Mouse (Mus musculus): Measurements from ENCODE around the gene Rpl36al.

The Rpl36al gene

DNA sequence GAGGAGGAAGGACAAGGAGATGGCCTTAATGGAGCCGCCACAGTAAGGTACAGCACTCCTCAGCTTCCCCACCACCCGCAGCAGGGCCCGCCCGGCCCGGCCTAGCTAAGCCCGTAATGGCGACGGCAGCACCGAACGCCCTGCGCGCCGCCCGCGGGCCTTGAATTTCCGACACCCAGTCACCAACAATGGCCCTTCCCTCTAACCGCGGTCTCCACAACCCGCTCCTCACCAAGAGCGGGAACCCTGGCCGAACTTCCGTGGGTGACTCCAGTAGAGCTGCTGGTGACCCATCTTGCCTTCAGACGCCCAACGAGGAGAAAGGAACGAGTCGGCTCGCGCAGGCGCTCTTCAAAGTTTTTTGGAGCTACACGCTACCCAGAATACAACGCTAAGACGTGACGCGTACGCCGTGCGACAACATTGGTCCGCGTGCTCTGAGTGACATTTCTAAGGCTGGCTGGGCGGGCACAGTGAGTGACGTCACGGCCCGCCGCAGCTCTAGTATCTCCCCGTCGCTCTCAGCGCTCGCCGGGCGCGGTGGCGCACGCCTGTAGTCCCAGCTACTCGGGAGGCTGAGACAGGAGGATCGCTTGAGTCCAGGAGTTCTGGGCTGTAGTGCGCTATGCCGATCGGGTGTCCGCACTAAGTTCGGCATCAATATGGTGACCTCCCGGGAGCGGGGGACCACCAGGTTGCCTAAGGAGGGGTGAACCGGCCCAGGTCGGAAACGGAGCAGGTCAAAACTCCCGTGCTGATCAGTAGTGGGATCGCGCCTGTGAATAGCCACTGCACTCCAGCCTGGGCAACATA is 24.9 kb downstream of the Rpl36al start, which contains the start of gene Rps29:
Gene Rps29 (minus strand): TSS at position 422 of the 813 bp plus-strand sequence.
- in situ Hi-C loops (cut with MboI), result loop anchor here (25.0 kb wide), 1 partner anchor 1803 kb away; the partner anchor contains the start of gene Psma3

DNA sequence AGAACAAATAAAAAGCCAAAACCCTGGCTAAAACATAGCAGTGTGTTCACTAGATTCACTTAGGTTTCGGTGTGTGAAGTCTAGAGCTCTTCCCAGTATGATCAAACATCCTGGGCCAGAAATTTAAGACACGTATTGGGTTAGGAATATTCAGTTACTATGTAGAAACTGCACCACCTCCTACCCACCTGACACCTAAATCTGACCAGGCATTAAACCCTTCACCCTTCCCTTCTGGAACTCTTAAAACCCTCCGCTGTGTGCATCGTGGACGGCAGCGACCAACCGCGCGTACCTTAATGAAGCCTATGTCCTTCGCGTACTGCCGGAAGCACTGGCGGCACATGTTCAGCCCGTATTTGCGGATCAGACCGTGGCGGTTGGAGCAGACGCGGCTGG is 25.5 kb downstream of the Rpl36al start:
- in situ Hi-C loops (cut with MboI), result loop anchor here (25.0 kb wide), 1 partner anchor 1804 kb away; the partner anchor contains the start of gene Psma3

GRCm38 (mm10) chr12:69157107-69157506 is 26.8 kb downstream of the Rpl36al start:
- in situ Hi-C loops (cut with MboI), result loop anchor here (25.0 kb wide), 1 partner anchor 1805 kb away; the partner anchor contains the start of gene Psma3

GRCm38 (mm10) chr12:69156436-69156835 is 27.4 kb downstream of the Rpl36al start:
- in situ Hi-C loops (cut with MboI), result loop anchor here (25.0 kb wide), 1 partner anchor 1806 kb away; the partner anchor contains the start of gene Psma3

GRCm38 (mm10) chr12:69155923-69156322 is 28.0 kb downstream of the Rpl36al start:
- in situ Hi-C loops (cut with MboI), result loop anchor here (25.0 kb wide), 1 partner anchor 1806 kb away; the partner anchor contains the start of gene Psma3

DNA sequence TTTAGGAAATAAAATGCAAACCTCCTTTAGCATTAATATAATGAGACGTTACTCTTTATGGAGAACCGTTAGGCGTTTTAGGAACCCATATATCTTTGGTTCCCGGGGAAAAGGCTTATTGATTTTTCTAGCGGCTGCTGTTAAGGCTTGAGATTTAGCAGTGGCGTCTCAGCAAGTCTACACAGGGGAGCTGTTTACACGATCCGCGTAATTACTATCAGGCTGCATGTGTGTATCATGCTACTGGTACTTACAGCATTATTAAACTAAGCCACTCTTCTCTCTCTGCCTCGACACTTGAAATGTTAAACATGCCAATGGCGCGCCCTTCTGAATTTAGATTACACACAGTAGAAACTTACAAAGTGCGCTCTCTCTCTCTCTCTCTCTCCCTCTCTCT is 33.8 kb downstream of the Rpl36al start:
- in situ Hi-C loops (cut with MboI), result loop anchor here (25.0 kb wide), 1 partner anchor 1812 kb away; the partner anchor contains the start of gene Psma3

DNA sequence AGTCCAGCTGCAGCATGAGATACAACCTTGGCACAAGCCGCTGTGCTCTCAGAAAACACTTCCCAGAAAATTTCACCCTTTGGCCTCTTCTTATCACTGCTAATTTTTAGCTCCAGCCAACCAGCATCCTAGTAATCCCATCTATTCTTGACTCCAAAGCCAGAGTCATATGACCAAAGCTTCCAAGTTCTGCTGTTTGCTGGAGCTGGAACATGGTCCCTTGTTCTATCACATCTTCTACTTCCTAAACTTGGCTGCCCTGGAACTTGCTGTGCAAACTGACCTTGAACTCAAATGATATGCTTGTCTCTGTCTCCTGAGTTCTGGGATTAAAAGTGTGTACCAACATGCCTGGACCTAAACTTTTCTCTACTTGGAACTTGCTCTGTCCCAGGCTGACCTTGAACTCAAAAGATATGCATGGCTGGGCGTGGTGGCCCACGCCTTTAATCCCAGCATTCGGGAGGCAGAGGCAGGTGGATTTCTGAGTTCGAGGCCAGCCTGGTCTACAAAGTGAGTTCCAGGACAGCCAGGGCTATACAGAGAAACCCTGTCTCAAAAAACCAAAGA is 36.6 kb downstream of the Rpl36al start:
- in situ Hi-C loops (cut with MboI), result no loop called here

DNA sequence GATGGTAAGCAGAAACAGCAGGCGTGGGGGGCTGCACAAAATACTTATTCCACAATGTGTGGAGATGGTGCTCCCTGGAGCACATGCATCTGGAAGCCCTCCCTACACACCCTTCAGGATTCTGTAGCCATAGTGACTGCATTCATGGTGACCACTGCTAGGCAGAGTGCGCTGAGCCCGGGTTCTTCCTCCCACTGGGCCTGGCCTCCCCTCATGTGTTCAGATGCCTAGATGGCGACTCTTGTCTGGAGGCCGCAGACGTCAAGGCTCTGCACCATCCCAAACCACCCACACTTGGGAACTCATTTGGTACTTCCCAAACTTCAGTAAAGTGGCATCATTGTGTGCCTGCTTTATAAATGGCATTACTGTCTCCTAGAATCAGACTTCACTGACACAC is 40.4 kb downstream of the Rpl36al start:
- in situ Hi-C loops (cut with MboI), result no loop called here

GRCm38 (mm10) chr12:69139841-69140240 is 44.0 kb downstream of the Rpl36al start:
- in situ Hi-C loops (cut with MboI), result no loop called here

DNA sequence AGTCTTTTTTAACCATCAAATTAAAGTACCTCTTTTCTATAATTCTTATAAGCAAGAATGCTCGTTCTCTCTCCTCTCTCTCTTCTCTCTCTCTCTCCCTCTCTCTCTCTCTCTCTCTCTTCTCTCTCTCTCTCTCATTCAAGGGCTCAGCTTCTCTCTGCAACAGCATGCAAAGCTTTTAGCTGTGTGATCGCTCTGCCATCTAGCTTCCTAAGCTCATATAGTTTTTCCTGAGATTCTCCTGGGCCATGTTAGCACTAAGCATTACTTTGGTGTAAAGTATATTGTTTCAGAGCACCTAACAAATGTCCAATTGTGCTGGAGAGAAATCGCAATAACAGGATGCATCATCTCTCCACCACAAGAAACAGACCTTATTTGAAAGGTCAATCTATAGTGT is 44.7 kb downstream of the Rpl36al start:
- in situ Hi-C loops (cut with MboI), result no loop called here

Measured in mature B cell (primary cell).